Mouse (Mus musculus) cortical plate, adult 2 months (tissue): ENCODE measurements around the gene Rhox2g. TPM values are rescaled to one million over a fixed set of nuclear protein-coding genes. Genes with fewer than 3 reads are reported as not detected.
"Not testable (repeated sequence)": the region's sequence is repeated elsewhere in the genome, so short reads cannot be mapped to it uniquely, and the experiment has no call there.

Experiments
- H3K27ac ChIP-seq: fragments of 200-500 bp; 2 replicates; pipeline ENCODE4 v1.5.1; 2012; ENCODE audit warnings: low read length, control low read depth, inconsistent platforms; ENCODE audit not compliant: insufficient read depth
- H3K4me1 ChIP-seq: fragments of 200-500 bp; 2 replicates; pipeline ENCODE4 v1.6.1; 2011; ENCODE audit warnings: low read length; ENCODE audit not compliant: control insufficient read depth, insufficient read depth
- H3K4me3 ChIP-seq: fragments of 200-500 bp; 2 replicates; pipeline ENCODE4 v1.5.1; 2011; ENCODE audit warnings: mild to moderate bottlenecking, low read length, control low read depth; ENCODE audit not compliant: insufficient read depth
- CTCF ChIP-seq: fragments of 200-500 bp; IDR thresholded peaks from 2 replicates; pipeline ENCODE4 v1.5.1; 2011; ENCODE audit warnings: mild to moderate bottlenecking, control low read depth, low read length; ENCODE audit not compliant: insufficient read depth; ENCODE audit errors: extremely low read depth
- POLR2A ChIP-seq: fragments of 200-500 bp; IDR thresholded peaks from 2 replicates; pipeline ENCODE4 v1.6.1; 2011; ENCODE audit warnings: mild to moderate bottlenecking, low read length, control low read depth; ENCODE audit not compliant: insufficient read depth; ENCODE audit errors: extremely low read depth
- polyA plus RNA-seq: library from polyadenylated mRNA; depleted of rRNA; stranded (reverse); fragments of >200 nt; gene quantifications from 2 replicates; pipeline ENCODE4 v1.2.3, GENCODE M21; 2012; rRNA removed

Gene Rhox2g
- not detected in 2 replicates for polyA plus RNA-seq

- not testable (repeated sequence) for H3K4me1 ChIP-seq, H3K4me3 ChIP-seq
These were observed at the start of gene Rhox2g for GRCm38 (mm10) chrX:37643370-37643769. Gene Rhox2g (minus strand): TSS chrX:37643470.

GRCm38 (mm10) chrX:37692261-37692660 is 49.0 kb upstream of the Rhox2g start:
- Histone ChIP-seq H3K27ac (no peak overlapping the region), H3K4me1 (no peaks in the 10 kb centered on the region), H3K4me3 (no peak overlapping the region)
- TF ChIP-seq CTCF = no peak
- TF ChIP-seq POLR2A = no peak

More at GRCm38 (mm10) chrX:37643370-37643769, at the start of gene Rhox2g:
- not testable (repeated sequence) for H3K27ac ChIP-seq

GRCm38 (mm10) chrX:37683031-37683715 is 39.9 kb upstream of the Rhox2g start:
- Histone ChIP-seq H3K4me3 (no peak overlapping the region), H3K27ac (no peak overlapping the region), H3K4me1 (no peaks in the 10 kb centered on the region)
- TF ChIP-seq CTCF (no peak), POLR2A (no peak)

GRCm38 (mm10) chrX:37673177-37673576 is 29.9 kb upstream of the Rhox2g start, which contains the start of gene Rhox2h:
Gene Rhox2h (minus strand): TSS chrX:37673277.
- H3K4me3 ChIP-seq, H3K4me1 ChIP-seq, H3K27ac ChIP-seq: not testable (repeated sequence)

- not testable (repeated sequence) for H3K4me3 ChIP-seq, H3K4me1 ChIP-seq, H3K27ac ChIP-seq
These were observed 25.4 kb upstream of the Rhox2g start, which contains the start of gene Rhox3h for GRCm38 (mm10) chrX:37668664-37669063. Gene Rhox3h (minus strand): TSS chrX:37668764.

- not testable (repeated sequence) for H3K27ac ChIP-seq, H3K4me3 ChIP-seq, H3K4me1 ChIP-seq
These were observed 8.0 kb upstream of the Rhox2g start, which contains the start of gene Rhox4g for GRCm38 (mm10) chrX:37651227-37651626. Gene Rhox4g (minus strand): TSS chrX:37651327.

- H3K4me3 ChIP-seq, H3K27ac ChIP-seq, H3K4me1 ChIP-seq: not testable (repeated sequence)
These were observed 14.8 kb downstream of the Rhox2g start, which contains the start of gene Rhox3g for GRCm38 (mm10) chrX:37628512-37628911. Gene Rhox3g (minus strand): TSS chrX:37628612.

GRCm38 (mm10) chrX:37607604-37608003 is 35.7 kb downstream of the Rhox2g start, which contains the start of gene Rhox4f:
Gene Rhox4f (minus strand): TSS chrX:37607704.
- H3K4me3 ChIP-seq, H3K4me1 ChIP-seq, H3K27ac ChIP-seq: not testable (repeated sequence)

Other genes starting within 250 kb of the Rhox2g start
- gene Rhox2b, start 231.4 kb downstream of the Rhox2g start, polyA plus RNA-seq = not detected in 2 replicates
- gene Rhox4b, start 211.0 kb downstream of the Rhox2g start, polyA plus RNA-seq = not detected in 2 replicates
- not detected in 2 replicates for gene Rhox2c, start 189.8 kb downstream of the Rhox2g start, polyA plus RNA-seq
- gene Rhox3c, start 184.9 kb downstream of the Rhox2g start, polyA plus RNA-seq = not detected in 2 replicates
- not detected in 2 replicates for gene Rhox4c, start 163.1 kb downstream of the Rhox2g start, polyA plus RNA-seq
- not detected in 2 replicates for gene Rhox2d, start 150.0 kb downstream of the Rhox2g start, polyA plus RNA-seq
- gene Rhox4d, start 129.1 kb downstream of the Rhox2g start, polyA plus RNA-seq = not detected in 2 replicates
- gene Rhox2e, start 113.0 kb downstream of the Rhox2g start, polyA plus RNA-seq = not detected in 2 replicates
- not detected in 2 replicates for gene Rhox3e, start 101.5 kb downstream of the Rhox2g start, polyA plus RNA-seq
- not detected in 2 replicates for gene Rhox4e, start 86.1 kb downstream of the Rhox2g start, polyA plus RNA-seq
- gene Rhox2f, start 72.1 kb downstream of the Rhox2g start, polyA plus RNA-seq = not detected in 2 replicates
- gene Rhox3f, start 62.5 kb downstream of the Rhox2g start, polyA plus RNA-seq = not detected in 2 replicates
- not detected in 2 replicates for gene Rhox4f, start 35.8 kb downstream of the Rhox2g start, polyA plus RNA-seq
- gene Rhox3g, start 14.9 kb downstream of the Rhox2g start, polyA plus RNA-seq = not detected in 2 replicates
- gene Rhox4g, start 7.9 kb upstream of the Rhox2g start, polyA plus RNA-seq = not detected in 2 replicates
- gene Rhox3h, start 25.3 kb upstream of the Rhox2g start, polyA plus RNA-seq = not detected in 2 replicates
- gene Rhox2h, start 29.8 kb upstream of the Rhox2g start, polyA plus RNA-seq = not detected in 2 replicates
- not detected in 2 replicates for gene Rhox5, start 161.4 kb upstream of the Rhox2g start, polyA plus RNA-seq
- 0.09 TPM in 1 of 2 replicates, not detected in the other for gene Rhox6, start 183.4 kb upstream of the Rhox2g start, polyA plus RNA-seq
- gene Rhox7a, start 188.2 kb upstream of the Rhox2g start, polyA plus RNA-seq = not detected in 2 replicates
- not detected in 2 replicates for gene Rhox8, start 235.5 kb upstream of the Rhox2g start, polyA plus RNA-seq